Comparison of ENCODE assay signal across 26 mouse cellular contexts in the genomic region with DNA sequence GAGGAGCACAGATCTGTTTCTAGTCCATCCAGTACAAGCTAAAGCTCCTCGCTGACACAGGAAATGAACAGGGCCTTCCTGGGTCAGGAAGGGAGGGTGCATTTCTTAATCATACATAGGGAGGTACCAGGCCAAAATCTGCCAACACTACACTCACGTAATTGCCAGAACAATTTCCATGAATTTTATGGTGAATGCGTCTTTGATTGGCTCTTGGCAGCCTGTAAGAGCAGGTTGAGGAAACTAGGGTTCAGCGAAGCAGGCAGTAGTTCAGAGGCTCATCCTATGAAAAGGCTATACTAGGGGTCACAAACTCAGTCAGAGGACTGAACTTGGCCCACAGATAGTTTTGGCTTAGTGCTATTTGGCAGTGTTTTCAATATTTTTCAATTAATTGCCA. TPM values are rescaled to one million over a fixed set of nuclear protein-coding genes. Genes with fewer than 3 reads are reported as not detected.
DNase-seq lines count a peak whose midpoint lies in the region; TF ChIP-seq lines count a peak whose summit lies in the region.
"Had no signal": no experiment of that assay in that cellular context is flagged by ENCODE, and none has a peak within 500 bp of the region (broad histone marks: within the 10 kb centered on the region; RNA-seq: fewer than 3 reads in every experiment).

No protein-coding gene starts in this region.

- intact Hi-C loops in heart, postnatal 36 days (cut with DNase I): loop anchor here (2.0 kb wide), 1 partner anchor 15 kb away; no protein-coding TSS in a partner anchor

- TF ChIP-seq POLR2A in kidney, adult 2 months (IDR thresholded peaks at IDR 0.05; ENCODE audit: low read depth, low read length): no peak

- no peaks in the 10 kb centered on the region for H3K4me1 ChIP-seq in kidney, adult 2 months (ENCODE audit: control insufficient read depth, insufficient read depth, low read length)
- H3K4me1 ChIP-seq: embryonic facial prominence, embryonic 12.5 days; forebrain, embryonic 15.5 days; heart, embryonic 13.5 days; hindbrain, embryonic 15.5 days had no signal

- WGBS in kidney, adult 2 months: 55% methylated on average over 4 of the region's 4 CpGs

- H3K27ac ChIP-seq in kidney, adult 2 months (ENCODE audit: insufficient read depth, low read depth, low read length): no peak overlapping the region
- H3K27ac ChIP-seq: embryonic facial prominence, embryonic 12.5 days; forebrain, embryonic 15.5 days; heart, embryonic 13.5 days; hindbrain, embryonic 15.5 days had no signal

- DNase-seq in heart, adult 11 months: peak; percentile 94
- no peak for DNase-seq in heart, postnatal 36 days
- DNase-seq in kidney, adult 2 months: peak; percentile 51
- no peak for DNase-seq in kidney, postnatal 25 days
- DNase-seq in lung, postnatal 36 days: peak; percentile 55
- no peak for DNase-seq in lung, postnatal 10 days
- no peak for DNase-seq in T-cell, adult 2 months (ENCODE audit: low spot score)
- DNase-seq in layer of hippocampus, adult 9-11 months: no peak
- DNase-seq: adrenal gland, adult 8-10 months; adrenal gland, postnatal 36 days; cerebellum, adult 11-12 months; cerebellum, adult 9-10 months; cerebellum, postnatal 25 days; gastrocnemius, postnatal 25 days; heart, postnatal 10 days had no signal

- H3K36me3 ChIP-seq in kidney, adult 2 months (ENCODE audit: control insufficient read depth, insufficient read depth, low read length): no peaks in the 10 kb centered on the region
- H3K36me3 ChIP-seq: embryonic facial prominence, embryonic 12.5 days; forebrain, embryonic 15.5 days; heart, embryonic 13.5 days; hindbrain, embryonic 15.5 days had no signal

- TF ChIP-seq CTCF in kidney, adult 2 months (conservative IDR thresholded peaks at IDR 0.05; ENCODE audit: insufficient read depth, insufficient read length, low read depth, low read length): no peak

- no peaks in the 10 kb centered on the region for H3K27me3 ChIP-seq in kidney, adult 2 months (replicated peaks; ENCODE audit: control insufficient read depth, insufficient read depth, low read length)
- H3K27me3 ChIP-seq: embryonic facial prominence, embryonic 12.5 days; forebrain, embryonic 15.5 days; heart, embryonic 13.5 days; hindbrain, embryonic 15.5 days; Patski had no signal

- no peak overlapping the region for H3K4me3 ChIP-seq in kidney, adult 2 months (ENCODE audit: insufficient read depth, low read depth, low read length)
- H3K4me3 ChIP-seq: embryonic facial prominence, embryonic 12.5 days; forebrain, embryonic 15.5 days; heart, embryonic 13.5 days; hindbrain, embryonic 15.5 days had no signal

RNA-seq across cellular contexts. Expression of gene Riox1, which starts 10.4 kb away (rescaled TPM):
- 1 to 10 TPM; 5.0 to 5.3 TPM for total RNA-seq in heart, postnatal 36 days (2021)
- polyA plus RNA-seq in kidney, adult 2 months (2012; rRNA removed): 5.7 and 7.4 TPM in 2 replicates

RNA-seq across cellular contexts. Expression of gene Numb, which starts 18.3 kb away (rescaled TPM):
- 10 to 100 TPM; 31.4 to 36.3 TPM for total RNA-seq in heart, postnatal 36 days (2021)
- 63.7 and 76.5 TPM in 2 replicates for polyA plus RNA-seq in kidney, adult 2 months (2012; rRNA removed)

RNA-seq across cellular contexts. Expression of gene Heatr4, which starts 44.6 kb away (rescaled TPM):
- not detected for total RNA-seq in heart, postnatal 36 days (2021)
- polyA plus RNA-seq in kidney, adult 2 months (2012; rRNA removed): 0.04 TPM in 1 of 2 replicates, not detected in the other
- total RNA-seq: adrenal gland, adult 8-10 months; adrenal gland, postnatal 36 days; gastrocnemius, postnatal 25 days; heart, adult 18-20 months; MEL had no signal
- polyA plus RNA-seq: brain, embryonic 14.5 days; C2C12; embryonic facial prominence, embryonic 12.5 days; forebrain, embryonic 11.5 days; forebrain, embryonic 15.5 days; heart, embryonic 13.5 days; hindbrain, embryonic 15.5 days; intestine, embryonic 16.5 days; Patski had no signal

RNA-seq across cellular contexts. Expression of gene Acot2, which starts 47.6 kb away (rescaled TPM):
- total RNA-seq in heart, postnatal 36 days (2021): 100 to 1,000 TPM; 139 to 166 TPM
- 32.8 and 32.9 TPM in 2 replicates for polyA plus RNA-seq in kidney, adult 2 months (2012; rRNA removed)

Comparison
In these comparisons a context has a peak if more than half of its experiments do, and no peak if none do; other contexts are left out.
1. DNase-seq: peak in heart, adult 11 months (single experiment), kidney, adult 2 months (single experiment) and lung, postnatal 36 days (single experiment); none in heart, postnatal 36 days (0 of 2), kidney, postnatal 25 days (0 of 2), lung, postnatal 10 days (single experiment), T-cell, adult 2 months (single experiment) and layer of hippocampus, adult 9-11 months (single experiment).